Mouse (Mus musculus): Measurements from ENCODE around the gene U2af1.
"Not testable (repeated sequence)": the region's sequence is repeated elsewhere in the genome, so short reads cannot be mapped to it uniquely, and the experiment has no call there.

U2af1 gene

GRCm38 (mm10) chr17:31658468-31659185, at the start of gene U2af1:
Gene U2af1, minus strand, starts transcription at chr17:31658892.
- DNase-seq: peak; percentile 98

- no peak for DNase-seq
Measured at GRCm38 (mm10) chr17:31705271-31706020, 46.8 kb upstream of the U2af1 start.

GRCm38 (mm10) chr17:31703276-31703980, 44.7 kb upstream of the U2af1 start:
- DNase-seq: peak; percentile 76

GRCm38 (mm10) chr17:31698347-31698746, 39.7 kb upstream of the U2af1 start:
- no peak for DNase-seq

GRCm38 (mm10) chr17:31695356-31695755, 36.7 kb upstream of the U2af1 start:
- DNase-seq: not testable (repeated sequence)

- no peak for DNase-seq
Measured at GRCm38 (mm10) chr17:31694949-31695348, 36.3 kb upstream of the U2af1 start.

GRCm38 (mm10) chr17:31694023-31694376, 35.3 kb upstream of the U2af1 start:
- no peak for DNase-seq

GRCm38 (mm10) chr17:31693330-31694022, 34.8 kb upstream of the U2af1 start:
- peak; percentile 92 for DNase-seq

- no peak for DNase-seq
Measured at GRCm38 (mm10) chr17:31692918-31693317, 34.2 kb upstream of the U2af1 start.

GRCm38 (mm10) chr17:31689606-31690005, 30.9 kb upstream of the U2af1 start:
- DNase-seq: peak; percentile 50

GRCm38 (mm10) chr17:31688112-31688511, 29.4 kb upstream of the U2af1 start:
- DNase-seq: peak; percentile 33

GRCm38 (mm10) chr17:31686225-31686564, 27.5 kb upstream of the U2af1 start:
- no peak for DNase-seq

- DNase-seq: peak; percentile 93
Measured at GRCm38 (mm10) chr17:31685514-31686224, 27.0 kb upstream of the U2af1 start.

GRCm38 (mm10) chr17:31680450-31680849, 21.8 kb upstream of the U2af1 start:
- no peak for DNase-seq

GRCm38 (mm10) chr17:31677507-31677906, 18.8 kb upstream of the U2af1 start, which contains the start of gene Cryaa:
Gene Cryaa, plus strand, starts transcription at chr17:31677807.
- DNase-seq: no peak

- no peak for DNase-seq
Measured at GRCm38 (mm10) chr17:31674426-31674825, 15.7 kb upstream of the U2af1 start.

GRCm38 (mm10) chr17:31672279-31672678, 13.6 kb upstream of the U2af1 start:
- no peak for DNase-seq

- DNase-seq: no peak
Measured at GRCm38 (mm10) chr17:31671698-31672097, 13.0 kb upstream of the U2af1 start.

- no peak for DNase-seq
Measured at GRCm38 (mm10) chr17:31670163-31670562, 11.5 kb upstream of the U2af1 start.

GRCm38 (mm10) chr17:31668306-31668705, 9.6 kb upstream of the U2af1 start:
- no peak for DNase-seq

- DNase-seq: peak; percentile 93
Measured at GRCm38 (mm10) chr17:31664760-31665159, 6.1 kb upstream of the U2af1 start.

- DNase-seq: no peak
Measured at GRCm38 (mm10) chr17:31662855-31663254, 4.2 kb upstream of the U2af1 start.
